Mouse (Mus musculus) heart, adult 11 months (tissue): ENCODE measurements at regions not wholly inside any gene's neighbourhood (a gene's known extent, or its start where the extent isn't known, plus 50 kb on each side); places are given as distances from the start of the nearest gene placed in this dataset.

ENCODE experiments used
- DNase-seq: peaks from one replicate; pipeline ENCODE4 v3.0.0; 2022

DNA sequence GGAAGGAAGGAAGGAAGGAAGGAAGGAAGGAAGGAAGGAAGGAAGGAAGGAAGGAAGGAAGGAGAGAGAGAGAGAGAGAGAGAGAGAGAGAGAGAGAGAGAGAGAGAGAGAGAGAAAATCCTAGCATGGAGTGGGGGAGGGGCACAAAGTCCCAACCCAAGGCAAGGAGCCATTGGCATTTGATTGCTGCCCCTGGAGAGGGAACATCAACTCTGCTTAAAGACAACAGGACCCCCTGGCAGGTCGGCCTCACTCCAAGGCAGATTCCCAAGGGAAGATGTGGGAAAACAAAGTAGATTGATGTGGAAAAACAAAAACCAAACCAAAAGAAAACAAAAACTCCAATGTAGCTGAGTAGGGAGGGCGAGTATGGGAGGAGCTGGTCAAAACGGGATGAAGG is 49.9 kb upstream of the Fzd10 start:
- no peak for DNase-seq

GRCm38 (mm10) chr5:128549811-128550210 is 50.8 kb upstream of the Fzd10 start:
- DNase-seq: no peak

DNA sequence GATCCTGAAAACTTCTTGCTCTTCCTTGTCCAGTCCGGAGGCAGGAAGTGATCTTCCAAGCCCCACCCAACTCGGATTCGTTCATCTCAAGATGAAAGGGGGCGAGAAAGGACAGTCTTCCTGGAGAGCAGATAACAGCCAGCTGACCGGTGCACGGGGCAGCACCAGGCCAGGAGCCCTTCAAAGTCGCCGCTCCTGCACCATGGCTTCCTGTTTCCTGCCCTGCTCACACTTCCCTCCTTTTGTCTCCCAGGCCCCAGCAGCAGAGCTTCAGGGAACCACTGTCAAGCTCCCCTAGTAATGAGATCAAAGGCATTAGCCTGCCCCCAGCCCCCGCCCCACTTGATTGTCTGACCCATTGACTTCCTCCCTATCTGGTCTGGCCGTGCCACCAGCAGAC is 58.6 kb upstream of the Fzd10 start:
- no peak for DNase-seq

DNA sequence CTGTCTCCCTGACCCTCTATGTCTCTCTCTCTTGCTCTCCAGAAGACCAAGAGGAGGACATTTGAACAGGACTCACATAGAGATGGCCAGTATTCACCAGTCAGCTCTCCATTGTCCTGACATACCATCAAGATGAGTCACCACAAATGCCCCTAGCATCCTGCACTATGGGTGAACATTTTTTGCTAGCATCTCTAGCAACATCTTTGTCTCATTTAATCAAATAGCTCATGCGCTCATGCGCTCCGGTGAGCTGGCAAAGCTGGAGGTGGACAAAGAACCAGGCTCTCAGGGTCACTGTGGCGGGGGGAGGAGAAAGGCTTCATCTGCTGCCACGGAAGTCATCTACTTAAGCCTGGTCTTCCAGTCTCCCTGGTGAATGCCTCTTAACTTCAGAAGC is 62.0 kb upstream of the Fzd10 start:
- no peak for DNase-seq

DNA sequence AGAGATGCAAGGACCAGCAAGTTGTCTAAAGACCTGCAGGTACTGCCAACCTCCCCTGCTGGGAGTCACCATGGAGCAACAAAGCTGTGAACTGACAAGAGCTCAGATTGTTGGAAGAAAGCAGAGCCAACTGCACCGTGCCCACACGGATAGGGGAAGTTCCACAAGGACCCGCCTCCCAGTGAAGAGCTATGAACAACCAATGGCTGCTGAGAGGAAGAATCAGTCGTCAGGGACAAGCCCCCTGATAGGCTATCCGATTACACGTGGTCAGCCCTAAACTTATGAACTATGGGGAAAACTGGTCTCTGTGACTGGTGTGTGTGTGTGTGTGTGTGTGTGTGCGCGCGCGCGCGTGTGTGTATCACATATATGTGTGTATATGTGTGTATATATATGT is 63.4 kb upstream of the Fzd10 start:
- DNase-seq: no peak

GRCm38 (mm10) chr5:128536393-128536792 is 64.3 kb upstream of the Fzd10 start:
- no peak for DNase-seq

GRCm38 (mm10) chr5:128527241-128527640 is 73.4 kb upstream of the Fzd10 start:
- DNase-seq: no peak

DNA sequence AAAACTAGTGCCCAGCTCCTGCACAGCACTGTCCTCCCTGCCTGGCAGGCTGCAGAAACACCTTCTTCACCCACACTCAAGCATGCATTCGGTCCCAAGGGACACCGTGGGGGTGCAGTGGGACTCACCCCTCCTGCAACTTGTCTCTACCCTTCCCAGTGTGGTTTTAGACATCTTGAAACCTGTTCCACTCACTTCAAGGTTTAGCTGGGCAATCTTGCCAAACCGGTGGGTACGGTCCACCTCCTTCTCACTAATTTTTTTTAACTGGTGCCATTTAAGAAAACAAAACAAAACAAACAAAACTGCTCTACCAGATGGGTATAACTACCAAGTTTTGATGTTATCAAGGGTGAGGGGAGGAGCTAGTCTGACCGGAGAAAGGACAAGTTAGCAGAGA is 74.2 kb upstream of the Fzd10 start:
- DNase-seq: no peak

DNA sequence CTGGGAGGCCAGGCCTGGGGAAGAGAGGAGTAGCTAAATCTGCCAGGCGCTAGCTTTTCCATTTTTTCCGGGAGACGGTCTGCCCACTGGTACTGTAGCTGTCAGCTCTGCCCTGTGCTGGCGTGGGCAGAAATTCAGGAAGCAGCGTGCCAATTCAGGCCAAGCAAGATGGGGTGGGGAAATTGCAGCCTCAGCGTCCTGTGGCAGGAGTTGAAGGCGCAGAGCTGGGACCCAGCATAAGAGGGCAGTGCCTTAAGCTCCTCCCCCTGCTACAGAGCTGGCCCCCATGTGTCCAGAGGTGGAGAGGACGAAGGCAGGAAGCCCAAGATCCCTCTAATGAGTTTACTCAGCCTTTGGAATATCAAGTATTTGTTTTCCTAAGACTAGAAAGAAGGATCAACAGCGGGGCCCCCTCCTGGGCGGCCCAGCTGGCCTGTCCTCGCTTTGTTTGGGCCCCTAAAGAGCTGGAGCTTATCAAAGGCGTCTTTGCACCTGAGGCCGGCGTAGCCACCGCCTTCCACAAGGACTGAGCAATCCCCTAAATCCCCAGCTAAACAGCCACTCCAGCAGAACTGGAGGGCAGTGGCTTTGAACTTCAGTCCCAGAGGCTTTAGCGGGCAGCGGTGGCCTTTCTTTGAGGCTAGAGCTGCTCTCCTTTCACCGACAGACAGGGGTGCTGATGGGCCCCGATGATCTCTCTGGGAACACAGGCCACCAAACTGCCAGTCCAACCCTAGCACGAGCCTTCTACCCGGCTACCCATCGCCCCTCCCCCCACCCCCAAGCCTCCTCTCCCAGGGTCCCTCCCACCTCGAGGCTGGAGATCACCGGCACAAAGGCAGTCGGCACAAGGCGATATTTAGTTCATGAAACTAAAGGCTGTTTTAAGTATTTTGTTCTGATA is 76.0 kb upstream of the Fzd10 start:
- no peak for DNase-seq

- no peak for DNase-seq
These were observed 78.0 kb upstream of the Fzd10 start for GRCm38 (mm10) chr5:128522667-128523066.

DNA sequence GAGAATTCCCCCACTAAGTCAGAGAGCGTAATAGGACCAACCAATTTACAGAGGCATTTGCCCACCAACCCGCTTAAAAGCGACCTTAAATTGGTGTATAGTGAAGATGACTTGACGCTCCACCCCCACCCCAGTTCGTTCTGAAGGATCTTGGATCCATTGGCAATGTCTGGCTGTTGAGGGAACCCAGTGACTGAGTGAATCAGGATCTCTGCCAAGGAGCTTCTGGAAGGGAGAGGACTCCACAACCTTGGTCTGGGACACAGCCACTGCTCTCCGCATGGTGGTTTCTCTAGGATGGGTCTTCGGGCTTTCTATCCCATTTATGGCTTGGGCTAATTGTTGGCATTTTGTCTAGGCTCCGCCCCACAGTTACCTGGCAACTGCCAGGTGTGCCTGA is 83.3 kb upstream of the Fzd10 start:
- DNase-seq: no peak

DNA sequence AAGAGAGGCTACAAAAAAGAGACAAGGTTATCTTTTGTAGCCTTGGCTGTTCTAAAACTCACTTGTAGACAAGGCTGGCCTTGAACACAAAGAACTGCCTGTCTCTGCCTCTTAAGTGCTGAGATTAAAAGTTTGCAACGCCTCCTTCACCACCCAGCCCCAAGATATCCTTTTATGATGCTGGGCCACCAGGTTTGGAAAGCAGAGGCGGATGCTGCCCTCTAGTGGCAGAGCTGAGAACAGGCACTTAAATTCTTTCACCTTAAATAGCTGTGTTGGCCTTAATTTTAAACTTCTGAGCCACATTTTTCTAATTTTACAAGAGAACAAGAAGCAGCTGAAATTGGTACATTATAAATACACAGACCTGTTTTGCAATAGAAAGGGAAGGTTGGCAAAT is 82.5 kb upstream of the Tmem132d start:
- DNase-seq: no peak

GRCm38 (mm10) chr5:128513261-128513660 is 80.4 kb upstream of the Tmem132d start:
- no peak for DNase-seq

DNA sequence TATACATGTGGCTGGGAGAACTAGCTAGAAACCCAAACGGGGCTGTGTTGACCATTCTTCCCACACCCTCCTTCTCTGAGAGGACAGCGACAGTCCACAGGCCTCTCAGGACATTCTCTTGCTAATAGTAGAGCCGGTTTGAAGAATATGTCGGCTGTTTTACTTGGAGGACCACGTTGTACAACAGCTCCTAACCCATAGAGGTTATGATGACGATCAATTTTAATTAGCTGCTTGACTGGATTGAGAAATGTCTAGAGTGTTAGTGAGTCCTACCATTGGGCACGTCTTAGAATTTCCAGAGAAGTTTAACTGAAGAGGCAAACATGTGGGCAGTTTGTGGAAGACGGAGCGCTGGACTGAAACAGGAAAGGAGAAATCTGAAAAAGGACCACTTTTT is 79.7 kb upstream of the Tmem132d start:
- no peak for DNase-seq

DNA sequence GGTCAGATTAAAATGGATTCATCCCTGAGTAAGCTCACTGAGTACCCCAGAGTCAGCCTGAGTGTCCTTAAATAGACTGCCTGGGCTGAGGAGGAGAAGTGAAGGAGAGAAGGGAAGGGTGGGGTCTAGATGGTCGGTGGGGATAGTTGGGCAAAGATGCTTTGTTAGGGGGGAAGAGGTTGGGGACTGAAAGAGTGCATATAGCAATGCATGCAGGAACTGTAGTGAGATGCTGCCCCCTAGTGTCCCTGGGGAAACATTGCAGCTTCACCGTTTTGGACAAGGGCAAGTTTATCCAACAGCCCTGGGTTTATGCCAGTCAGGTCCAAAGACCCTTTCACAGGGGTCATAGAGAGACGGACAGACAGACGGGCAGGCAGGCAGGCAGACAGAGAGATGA is 71.6 kb upstream of the Tmem132d start:
- no peak for DNase-seq

- DNase-seq: no peak
These were observed 66.6 kb upstream of the Tmem132d start for GRCm38 (mm10) chr5:128499488-128499887.

- no peak for DNase-seq
These were observed 66.2 kb upstream of the Tmem132d start for GRCm38 (mm10) chr5:128499033-128499432.

DNA sequence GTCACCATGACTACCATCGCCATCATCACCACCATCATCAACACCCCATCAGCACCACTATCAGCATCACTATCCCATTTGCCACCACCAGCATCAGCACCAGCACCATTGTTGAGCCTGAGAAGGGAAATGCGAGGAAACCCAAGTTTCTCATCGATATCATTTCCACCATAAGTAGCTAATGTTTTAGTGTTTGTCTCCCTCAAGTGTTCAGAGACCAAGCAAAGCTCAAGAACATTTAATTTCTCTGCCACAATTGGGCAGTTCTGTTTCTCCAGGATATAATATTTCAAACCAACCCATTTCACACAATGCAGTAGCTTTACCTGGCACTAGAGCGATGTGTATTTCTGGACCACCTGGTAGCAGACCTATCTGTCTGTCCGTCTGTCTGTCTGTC is 59.7 kb upstream of the Tmem132d start:
- no peak for DNase-seq

DNA sequence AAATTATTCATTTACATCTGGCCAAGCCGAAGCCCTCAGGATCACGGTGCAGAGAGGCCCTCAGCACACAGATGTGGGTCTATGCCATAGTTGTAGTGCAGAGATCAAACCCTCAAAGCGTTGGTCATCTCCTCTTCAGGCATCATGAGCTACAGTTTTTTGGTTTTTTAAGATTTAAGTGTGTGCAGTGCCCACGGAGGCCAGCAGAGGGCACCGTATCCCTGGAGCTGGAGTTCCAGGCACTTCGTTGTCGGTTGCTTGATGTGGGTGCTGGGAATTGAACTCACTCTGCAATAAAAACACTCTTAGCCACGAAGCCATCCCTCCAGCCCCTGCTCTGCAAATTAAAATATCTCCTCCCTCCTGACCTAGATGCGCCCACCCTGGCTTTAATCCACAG is 58.3 kb upstream of the Tmem132d start:
- DNase-seq: no peak

- no peak for DNase-seq
These were observed 56.1 kb upstream of the Tmem132d start for GRCm38 (mm10) chr5:128488872-128489580.

- peak; percentile 88 for DNase-seq
These were observed 54.5 kb upstream of the Tmem132d start for GRCm38 (mm10) chr5:128487371-128487770.

DNA sequence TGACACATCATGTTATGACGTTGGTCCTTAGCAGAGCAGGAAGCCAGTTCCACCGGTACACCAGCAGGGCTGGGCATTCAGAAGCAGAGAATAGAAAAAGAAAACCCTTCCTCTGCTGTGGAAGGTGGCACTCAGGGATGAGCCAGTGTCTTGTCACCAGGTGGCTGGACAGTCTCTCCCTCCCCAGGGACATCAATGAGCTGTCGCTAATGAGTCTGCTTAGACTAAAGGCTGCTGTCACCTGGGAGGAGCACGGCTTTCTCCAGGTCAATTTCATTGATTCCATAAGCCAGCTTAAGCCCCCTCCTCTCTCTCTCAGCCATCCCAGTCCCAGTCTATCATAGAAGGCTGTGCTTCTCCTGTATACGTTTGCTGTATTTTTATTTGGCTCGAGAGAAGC is 51.2 kb upstream of the Tmem132d start:
- no peak for DNase-seq

- no peak for DNase-seq
These were observed 50.5 kb upstream of the Tmem132d start for GRCm38 (mm10) chr5:128483441-128483810.

GRCm38 (mm10) chr5:128482617-128483440 is 50.0 kb upstream of the Tmem132d start:
- no peak for DNase-seq
